Mouse (Mus musculus): ENCODE results near the gene Cyba.

Gene Cyba

DNA sequence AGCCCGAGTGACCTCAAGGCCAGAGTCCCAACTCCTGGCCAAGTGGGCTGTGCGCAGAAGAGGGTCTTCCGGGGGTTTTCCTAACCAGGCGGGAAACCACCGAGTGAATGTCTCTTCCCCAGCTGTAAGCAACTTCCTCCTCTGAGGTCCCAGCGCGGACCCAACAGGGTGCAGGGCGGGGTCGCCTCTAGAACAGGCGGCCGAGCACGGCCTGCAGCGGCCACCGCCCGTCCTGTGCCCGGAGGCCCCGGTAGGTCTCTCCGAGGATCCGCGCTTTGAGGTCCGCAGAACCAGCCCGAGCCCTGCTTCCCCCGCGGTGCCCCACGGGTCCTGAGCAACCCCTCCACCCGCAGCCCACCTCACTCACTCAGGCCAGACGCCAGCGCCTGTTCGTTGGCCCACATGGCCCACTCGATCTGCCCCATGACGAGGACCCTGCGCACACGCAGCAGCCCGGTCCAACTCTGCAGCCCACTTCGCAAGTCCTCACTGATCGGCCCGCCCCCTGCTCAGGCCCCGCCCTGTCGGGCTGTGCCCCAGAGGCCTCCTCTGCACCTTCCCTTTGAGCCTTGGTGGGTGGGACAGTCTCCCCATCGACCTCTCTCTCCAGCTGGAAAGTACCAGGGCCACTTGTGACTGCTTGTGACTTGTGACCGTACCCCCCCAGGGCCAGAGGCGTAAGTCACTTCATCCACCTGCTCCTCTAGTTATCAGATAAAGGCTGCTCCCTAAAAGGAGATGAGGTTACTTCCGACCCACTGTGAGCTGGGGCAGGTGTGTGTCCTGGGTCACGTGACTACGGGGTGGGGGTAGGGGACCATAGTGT, at the start of gene Cyba:
Gene Cyba, minus strand, starts transcription at position 488 of the 826 bp plus-strand sequence.
- DNase-seq (ENCODE audit: low spot score): no peak

- no peak for DNase-seq (ENCODE audit: low spot score)
Observed at GRCm38 (mm10) chr8:122482448-122482847, 49.7 kb upstream of the Cyba start.

DNA sequence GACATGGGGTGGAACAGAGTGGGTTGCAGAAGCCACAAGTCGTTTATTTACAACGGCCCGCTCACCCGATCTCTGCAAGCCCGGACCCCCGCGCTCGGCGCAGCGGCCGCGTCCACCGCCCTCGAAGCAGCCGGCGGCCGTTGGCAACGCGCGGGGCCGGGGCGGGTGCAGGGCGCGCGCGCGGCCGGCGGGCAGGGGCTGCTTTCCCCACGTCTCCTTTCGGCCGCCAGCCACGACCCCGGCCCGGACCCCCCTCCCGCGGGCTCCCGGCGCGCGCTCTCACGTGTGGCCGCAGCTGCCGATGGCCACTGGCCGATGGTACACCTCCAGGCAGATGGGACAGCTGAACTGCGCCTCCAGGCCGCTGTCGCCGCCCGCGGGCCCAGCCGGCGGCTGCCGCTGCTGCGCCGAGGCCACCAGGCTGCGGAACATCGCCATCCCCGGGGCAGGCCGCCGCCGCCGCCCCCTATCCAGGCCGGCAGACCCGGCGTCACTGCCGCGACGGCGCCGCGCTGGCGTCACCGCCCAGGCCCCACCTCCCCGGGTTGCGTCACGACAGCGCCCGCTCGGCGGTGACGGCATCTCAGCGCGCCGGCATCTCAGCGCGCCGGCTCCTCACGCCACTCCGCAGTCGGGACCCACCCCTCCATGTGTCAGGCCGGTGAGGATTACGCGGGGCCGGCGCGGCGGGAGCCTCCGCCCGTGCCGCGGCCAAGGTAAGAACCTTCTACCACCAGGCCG, 43.0 kb upstream of the Cyba start, which contains the start of the genes Rnf166 and Ctu2:
Gene Rnf166, minus strand, starts transcription at position 485 of the 741 bp plus-strand sequence.
Gene Ctu2, plus strand, starts transcription at position 564 of the 741 bp plus-strand sequence.
- DNase-seq (ENCODE audit: low spot score): peak; percentile 85

- no peak for DNase-seq (ENCODE audit: low spot score)
Observed at GRCm38 (mm10) chr8:122474951-122475560, 42.3 kb upstream of the Cyba start.

- no peak for DNase-seq (ENCODE audit: low spot score)
Observed at GRCm38 (mm10) chr8:122473911-122474421, 41.2 kb upstream of the Cyba start.

DNA sequence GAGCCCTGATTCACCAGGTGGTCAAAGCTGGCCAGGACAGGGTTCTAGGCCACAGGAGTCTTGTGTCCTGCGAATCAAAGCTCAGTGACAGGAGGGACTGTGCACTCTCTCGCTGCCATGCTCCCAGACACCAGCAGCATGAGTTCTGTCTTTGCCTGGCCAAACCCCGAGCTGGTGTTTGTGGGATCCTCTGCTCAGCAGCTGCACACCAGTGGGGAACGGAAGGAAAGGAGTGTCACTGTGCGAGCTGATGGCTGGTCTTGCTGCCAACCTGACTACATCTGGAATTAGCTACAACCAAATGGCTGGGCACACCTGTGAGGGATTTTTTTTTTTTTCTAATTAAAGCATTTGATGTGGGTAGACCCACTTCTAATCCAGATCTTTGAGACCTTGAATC, 38.0 kb upstream of the Cyba start:
- no peak for DNase-seq (ENCODE audit: low spot score)

- DNase-seq (ENCODE audit: low spot score): no peak
Observed at GRCm38 (mm10) chr8:122469965-122470364, 37.2 kb upstream of the Cyba start.

GRCm38 (mm10) chr8:122469407-122469806, 36.7 kb upstream of the Cyba start:
- no peak for DNase-seq (ENCODE audit: low spot score)

DNA sequence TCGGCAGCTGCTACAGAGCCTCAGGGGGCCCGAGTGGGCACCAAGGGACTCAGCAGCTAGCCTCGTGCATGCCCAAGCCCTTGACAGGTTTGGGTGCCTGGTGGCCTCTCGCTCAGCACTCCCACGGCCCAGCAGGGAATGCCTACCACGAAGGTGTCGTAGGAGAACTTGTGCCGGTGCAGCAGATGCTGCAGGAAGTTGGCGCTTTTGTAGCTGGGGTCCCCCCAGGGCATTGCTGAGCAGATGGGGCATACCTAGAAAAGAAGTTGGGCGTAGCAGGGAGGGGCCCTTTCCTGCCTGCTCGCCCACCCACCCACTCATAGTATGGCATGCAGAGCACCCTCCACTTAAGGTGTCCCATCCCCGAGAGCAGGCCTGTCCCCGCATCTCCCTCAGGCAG, 35.1 kb upstream of the Cyba start:
- DNase-seq (ENCODE audit: low spot score): no peak

DNA sequence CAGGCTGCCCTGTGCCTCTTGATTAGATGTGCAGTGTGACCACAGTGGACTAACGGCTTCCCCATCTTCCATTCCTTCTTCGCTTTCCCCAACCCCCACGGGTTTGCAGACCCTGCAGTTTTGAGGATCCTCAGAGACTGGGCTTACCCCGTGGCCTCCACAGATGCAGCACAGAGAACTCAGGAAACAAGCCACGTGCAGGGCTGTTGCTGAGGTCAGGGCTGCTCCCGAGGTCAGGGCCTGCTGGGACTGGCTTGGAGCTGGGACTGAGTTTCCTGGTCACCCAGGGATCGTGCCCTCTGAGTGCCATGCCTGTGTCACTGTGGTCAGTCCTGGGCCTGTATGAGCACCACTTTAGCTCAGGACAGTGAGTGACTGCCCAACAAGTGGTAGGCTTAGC, 32.3 kb upstream of the Cyba start:
- DNase-seq (ENCODE audit: low spot score): no peak

DNA sequence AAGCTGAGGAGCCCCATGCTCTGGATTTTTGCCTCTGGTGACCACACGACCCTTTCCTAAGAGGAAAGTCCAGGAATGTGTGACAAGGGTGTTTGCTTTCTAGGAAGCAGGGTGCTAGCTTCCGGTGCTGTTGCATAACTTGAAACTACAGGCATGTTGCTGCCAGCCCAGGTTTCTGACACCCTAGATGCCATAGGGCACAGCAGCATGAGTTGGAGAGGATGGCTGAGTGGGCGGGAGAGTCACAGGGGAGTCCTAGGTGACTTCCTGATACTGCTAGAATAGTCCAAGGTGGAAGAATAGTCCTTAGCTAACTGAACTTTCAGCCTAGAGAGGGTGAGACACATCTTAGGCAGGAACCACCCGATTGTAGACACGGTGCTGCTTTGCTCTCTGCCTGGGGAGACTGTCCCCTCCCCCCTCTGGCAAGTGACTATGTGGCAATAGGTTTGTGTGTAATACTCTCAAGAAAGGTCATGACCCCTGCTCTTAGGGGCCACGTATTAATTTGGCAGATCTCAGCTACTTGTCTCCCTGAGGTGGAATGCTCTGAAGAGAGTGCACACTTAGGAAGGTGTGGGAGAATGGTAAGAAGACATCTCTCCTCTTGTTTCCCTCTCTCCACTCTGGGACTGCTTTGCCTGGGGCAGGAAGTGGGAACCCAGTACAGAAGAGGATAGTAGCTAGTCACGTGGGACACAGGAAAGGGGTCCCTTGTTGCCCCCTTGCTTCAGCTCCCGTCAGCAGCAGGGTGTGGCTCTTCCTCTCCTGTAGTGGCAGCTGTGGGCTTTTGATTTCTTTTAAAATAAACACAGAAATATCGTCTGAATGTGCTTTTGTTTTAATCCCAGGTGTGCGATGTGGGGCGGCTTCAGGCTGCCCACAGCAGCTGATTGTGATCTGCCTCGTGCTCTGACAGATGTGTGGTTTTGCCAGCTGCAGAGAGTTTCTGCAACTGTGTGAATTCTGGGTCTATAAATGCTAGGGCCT, 31.2 kb upstream of the Cyba start:
- no peak for DNase-seq (ENCODE audit: low spot score)

DNA sequence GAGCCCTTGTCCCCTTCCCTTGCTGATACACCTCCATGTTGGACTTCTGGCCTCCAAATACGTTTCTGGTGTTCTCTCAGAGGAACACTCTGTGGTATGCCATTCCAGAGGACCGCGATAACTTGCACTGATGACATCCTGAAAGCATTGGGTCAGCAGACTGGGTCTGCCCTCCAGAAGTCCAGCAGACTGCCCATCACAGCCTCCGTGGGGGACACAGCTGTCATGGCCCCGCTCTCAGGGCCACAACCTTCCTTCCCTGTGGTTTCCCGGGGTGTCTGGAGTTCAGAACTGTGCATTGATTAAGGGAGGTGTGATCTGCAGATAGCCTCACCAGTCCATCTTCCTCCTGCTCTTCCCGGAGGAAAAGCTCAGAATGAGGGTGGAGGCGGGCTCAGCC, 29.8 kb upstream of the Cyba start:
- no peak for DNase-seq (ENCODE audit: low spot score)

- DNase-seq (ENCODE audit: low spot score): peak; percentile 64
Observed at GRCm38 (mm10) chr8:122461473-122462148, 28.9 kb upstream of the Cyba start.

GRCm38 (mm10) chr8:122460524-122461472, 28.1 kb upstream of the Cyba start, which contains the start of gene Snai3:
Gene Snai3 (minus strand): TSS chr8:122460733.
- no peak for DNase-seq (ENCODE audit: low spot score)

DNA sequence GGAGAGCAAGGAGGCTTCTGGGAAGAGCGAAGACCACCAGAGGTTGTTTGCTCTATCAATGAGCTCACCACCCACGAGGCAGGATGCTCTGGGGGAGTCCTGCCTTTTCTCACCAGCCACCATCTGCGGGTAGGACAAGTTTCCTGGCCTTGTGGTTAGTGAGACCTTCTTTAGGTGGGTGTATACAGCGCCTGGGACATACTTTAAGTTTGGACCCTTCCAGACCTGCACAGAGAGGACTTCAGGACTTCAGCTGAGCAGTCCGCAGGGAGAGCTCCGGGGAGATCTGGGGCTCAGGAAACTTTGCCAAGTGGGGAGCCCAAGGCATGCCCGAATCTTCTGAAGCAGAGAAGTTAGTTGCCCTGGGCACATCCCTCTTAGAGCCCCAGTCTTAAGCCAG, 27.3 kb upstream of the Cyba start:
- DNase-seq (ENCODE audit: low spot score): no peak

DNA sequence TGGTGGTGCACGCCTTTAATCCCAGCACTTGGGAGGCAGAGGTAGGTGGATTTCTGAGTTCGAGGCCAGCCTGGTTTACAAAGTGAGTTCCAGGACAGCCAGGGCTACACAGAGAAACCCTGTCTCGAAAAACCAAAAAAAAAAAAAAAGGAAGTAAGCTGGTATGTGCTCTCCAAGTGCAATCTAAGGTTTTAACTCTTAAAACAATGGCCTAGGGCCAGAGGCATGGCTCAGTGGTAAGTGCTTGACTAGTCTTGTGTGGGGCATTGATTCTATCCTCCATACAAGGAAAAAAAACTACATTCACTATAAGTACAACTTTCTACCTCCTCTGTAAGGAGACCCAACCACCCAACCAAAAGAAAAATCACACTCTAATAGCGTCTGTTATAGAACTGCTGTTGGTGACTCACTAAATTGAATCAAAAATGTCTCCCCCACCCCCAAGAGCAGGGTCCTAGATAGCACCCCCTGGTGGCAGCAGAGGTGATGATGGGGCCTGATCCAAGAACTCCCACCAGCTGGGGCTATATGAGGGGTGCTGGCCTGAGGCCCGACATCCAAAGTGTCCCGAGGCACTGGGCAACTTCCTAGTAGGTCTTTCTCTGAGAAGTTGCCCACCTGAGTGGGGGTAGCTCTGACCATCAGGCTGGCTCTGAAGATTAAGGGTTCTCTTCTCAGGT, 26.6 kb upstream of the Cyba start:
- no peak for DNase-seq (ENCODE audit: low spot score)

DNA sequence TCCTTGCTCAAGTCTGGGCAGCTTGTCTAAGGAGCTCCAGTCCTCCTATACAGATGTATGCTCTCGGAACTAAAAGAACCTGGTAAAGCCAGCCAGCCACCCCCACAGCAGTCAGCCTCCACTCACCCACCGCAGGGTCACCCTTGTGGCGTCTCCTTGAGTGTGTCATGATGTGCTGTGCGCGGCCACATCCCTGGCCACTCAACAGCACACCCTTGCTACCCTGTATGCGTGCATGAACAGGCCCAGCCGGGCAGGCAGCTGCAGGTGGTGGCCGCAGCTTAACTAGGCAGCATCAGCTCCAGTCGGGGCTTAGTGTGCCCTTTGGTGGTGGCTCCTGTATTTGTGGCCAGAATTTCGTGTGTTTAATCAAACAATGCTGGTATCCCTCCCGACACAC, 24.4 kb upstream of the Cyba start:
- DNase-seq (ENCODE audit: low spot score): no peak

DNA sequence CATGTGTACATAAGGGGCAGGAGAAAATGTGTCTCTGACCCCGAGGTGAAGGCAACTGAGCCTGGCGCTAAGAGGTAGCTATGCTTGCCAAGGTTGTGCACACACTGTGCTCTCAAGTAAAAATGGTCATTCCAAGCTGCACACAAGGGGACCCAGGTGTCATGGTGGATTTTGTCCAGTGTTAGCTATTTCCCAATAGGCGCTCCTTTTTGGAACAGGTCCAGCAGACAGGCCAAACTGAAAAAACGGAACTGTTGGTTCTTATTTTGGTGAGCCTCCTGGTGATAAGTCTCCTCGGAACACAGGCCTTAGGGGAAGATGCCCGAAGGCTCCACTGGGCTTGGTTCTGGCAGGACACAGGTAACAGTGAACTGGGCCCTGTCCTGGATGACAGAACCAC, 21.7 kb upstream of the Cyba start:
- DNase-seq (ENCODE audit: low spot score): no peak

- no peak for DNase-seq (ENCODE audit: low spot score)
Observed at GRCm38 (mm10) chr8:122452154-122452553, 19.4 kb upstream of the Cyba start.
